Mouse (Mus musculus): Measurements from ENCODE around the gene R3hdml.

R3hdml gene

GRCm38 (mm10) chr2:163538410-163538809 lies 46.3 kb downstream of the R3hdml start:
- DNase-seq (ENCODE audit: extremely low spot score, low spot score) = no peak

DNA sequence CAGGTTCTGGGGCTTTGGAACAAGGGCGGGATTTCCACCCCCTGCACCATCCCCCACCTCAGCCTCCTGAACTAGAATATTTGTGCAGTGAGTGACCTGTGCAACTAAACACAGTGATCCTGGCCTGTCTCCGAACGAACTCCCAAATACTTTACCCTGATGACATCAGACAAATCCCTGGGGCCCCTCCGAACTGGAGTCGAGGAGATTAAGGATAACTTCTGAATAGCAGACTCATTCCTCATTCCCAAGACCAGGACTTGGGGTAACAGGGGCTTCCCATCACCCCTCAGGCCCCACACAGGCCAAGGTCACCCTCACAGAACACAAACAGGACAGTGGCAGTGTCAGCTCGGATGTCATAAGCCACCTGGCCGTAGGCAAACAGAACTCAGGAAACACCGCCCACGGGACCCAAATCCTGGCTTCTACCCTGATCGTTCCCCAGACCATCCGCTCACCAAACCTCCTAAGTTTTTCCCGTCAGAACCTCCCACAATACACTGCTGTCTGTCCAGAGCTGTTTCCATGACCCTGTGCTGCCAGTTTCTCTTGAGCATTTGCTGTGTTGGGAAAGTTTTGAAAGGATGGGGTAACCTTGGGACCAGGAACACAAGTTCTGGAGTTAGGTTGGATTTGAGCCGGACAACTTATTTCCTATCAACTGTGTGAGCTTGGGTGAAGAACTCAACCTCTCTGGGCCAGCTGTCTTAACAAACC lies 47.4 kb downstream of the R3hdml start:
- no peak for DNase-seq (ENCODE audit: extremely low spot score, low spot score)

DNA sequence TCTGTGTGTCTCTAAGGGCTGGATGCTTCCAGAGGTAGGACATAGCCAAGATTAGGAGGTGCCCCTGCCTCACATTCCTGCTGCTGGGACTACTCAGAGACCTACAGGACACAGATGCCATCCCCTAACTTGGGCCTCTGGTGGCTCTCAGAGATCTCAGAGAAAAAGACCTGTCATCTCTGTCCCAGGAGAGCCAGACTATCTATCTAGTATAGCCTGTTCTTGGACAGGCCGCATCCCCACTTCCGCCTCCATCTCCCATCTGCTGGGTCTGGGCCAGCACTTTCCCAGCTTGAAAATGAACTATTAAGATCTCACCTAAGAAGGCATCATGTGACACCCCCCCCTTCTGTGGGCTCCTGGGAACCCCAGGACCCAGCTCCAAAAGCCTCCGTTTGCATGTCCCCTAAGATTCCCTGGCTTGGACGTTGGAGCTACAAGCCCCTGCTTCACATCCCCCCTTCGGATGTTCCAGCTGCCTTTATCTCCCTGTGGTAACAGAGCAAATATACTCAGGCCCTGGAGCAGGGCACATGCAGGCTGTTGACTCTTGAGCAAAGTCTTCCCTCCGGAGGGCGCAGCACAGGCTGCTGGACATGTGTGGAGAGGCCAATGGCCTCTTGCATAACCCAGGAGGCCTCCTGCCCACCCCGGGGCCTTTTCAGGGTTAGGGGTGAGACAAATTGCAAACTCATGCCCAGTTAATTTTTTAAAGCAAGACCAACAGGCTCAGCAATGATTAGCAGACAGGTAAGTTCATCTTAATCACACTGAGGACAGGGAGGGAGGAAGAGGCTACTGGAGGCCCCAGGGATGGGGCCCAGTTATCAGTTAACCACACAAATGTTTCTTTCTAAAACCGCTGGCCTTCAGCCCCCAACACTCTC lies 48.4 kb downstream of the R3hdml start:
- DNase-seq (ENCODE audit: extremely low spot score, low spot score) = no peak

- DNase-seq (ENCODE audit: extremely low spot score, low spot score) = no peak
These were observed 49.6 kb downstream of the R3hdml start for GRCm38 (mm10) chr2:163541568-163542182.

DNA sequence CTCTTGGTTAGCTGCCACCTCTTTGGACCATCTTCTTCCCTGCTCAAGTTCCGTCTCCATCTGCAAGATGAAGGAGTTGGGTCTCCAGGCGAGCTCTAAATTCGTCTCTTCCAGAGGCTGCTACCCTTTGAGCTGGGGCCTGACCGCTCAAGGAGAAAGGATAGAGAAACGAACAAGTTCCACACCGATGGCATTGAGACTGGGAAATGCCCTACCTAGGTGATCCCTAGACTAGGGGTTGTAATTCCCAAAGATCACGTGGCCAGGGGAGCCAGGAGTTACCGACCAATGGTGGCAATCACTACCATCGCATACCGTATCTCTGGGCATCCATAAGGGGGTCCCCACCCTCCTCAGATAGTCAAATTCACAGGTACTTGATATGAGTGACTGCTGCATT lies 50.6 kb downstream of the R3hdml start:
- no peak for DNase-seq (ENCODE audit: extremely low spot score, low spot score)

DNA sequence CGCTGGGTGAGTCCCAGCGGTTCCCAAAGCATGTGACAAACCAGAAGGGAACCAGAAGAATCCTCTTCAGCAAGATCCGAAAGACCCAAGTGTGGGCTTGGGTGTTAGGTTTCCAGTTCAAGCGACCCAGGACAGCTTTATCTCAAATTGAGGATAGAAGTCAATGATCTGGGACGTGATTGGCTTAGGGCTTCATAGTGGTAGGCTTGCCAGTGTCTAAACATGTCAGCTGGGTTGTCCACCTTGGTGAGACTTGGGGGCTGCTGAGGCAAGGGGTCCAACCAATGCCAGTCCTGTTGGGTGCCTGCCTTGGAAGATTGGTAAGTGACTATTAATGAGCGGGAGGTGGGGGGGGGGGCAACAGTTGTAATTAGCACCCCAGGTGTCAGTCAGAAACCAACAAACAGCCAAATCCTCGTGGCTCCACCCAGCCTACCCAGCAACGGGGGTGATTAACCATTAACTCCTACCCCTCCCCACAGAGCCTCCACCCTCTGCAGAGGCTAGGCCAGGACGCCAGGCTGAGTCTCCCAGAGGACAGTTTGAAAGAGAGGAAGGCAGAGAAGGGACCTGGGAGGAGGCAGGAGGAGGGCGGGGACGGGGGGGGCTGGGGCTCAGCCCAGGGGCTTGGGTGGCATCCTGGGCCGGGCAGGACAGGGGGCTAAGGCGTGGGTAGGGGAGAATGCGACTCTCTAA lies 54.7 kb downstream of the R3hdml start:
- DNase-seq (ENCODE audit: extremely low spot score, low spot score) = no peak

GRCm38 (mm10) chr2:163548822-163549221 lies 56.7 kb downstream of the R3hdml start:
- DNase-seq (ENCODE audit: extremely low spot score, low spot score) = no peak

GRCm38 (mm10) chr2:163549786-163550185 lies 57.7 kb downstream of the R3hdml start:
- no peak for DNase-seq (ENCODE audit: extremely low spot score, low spot score)

All from neural tube, embryonic 10.5 days (tissue).